Mouse (Mus musculus) ES-Bruce4 (cell line): ENCODE results near the gene Nudt2.

Experiments used
- CTCF ChIP-seq: IDR thresholded peaks from one replicate; pipeline ENCODE4 v1.8.1; 2011; ENCODE audit warnings: low read depth, low read length
- POLR2A ChIP-seq: IDR thresholded peaks from one replicate; pipeline ENCODE4 v1.8.1; 2011; ENCODE audit warnings: low read length; ENCODE audit not compliant: insufficient read depth

DNA sequence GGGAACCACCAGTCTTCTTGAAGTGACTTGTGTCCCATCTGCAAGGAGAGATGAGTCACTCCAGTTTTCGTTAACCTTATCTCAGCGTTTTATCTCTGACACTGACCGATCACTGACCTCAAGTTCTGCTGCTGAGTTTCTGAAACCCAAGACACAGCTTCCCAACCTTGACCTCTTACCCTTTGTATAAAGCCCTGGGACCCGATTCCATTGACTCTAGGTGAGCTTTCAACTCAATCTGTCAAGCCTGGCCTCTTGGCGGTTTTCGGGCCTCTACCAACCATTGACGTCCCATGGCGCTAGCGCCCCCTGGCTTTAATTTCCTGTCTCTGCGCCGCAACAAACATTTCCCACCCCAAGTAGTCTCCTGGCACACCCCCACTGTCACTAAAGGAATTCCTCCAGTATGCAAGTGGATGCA lies 40.2 kb downstream of the Nudt2 start:
- TF ChIP-seq CTCF (peak; percentile 48), POLR2A (no peak)
